In genomic region chr7:118206396-118206795, GRCm38 (mm10) we compare ENCODE assay signal across 13 mouse cellular contexts.
"Had no signal": no experiment of that assay in that cellular context is flagged by ENCODE, and none has a peak within 500 bp of the region (broad histone marks: within the 10 kb centered on the region; RNA-seq: fewer than 3 reads in every experiment).

No protein-coding gene starts in this region.

- DNase-seq: kidney, adult 9 months; kidney, postnatal 36 days; layer of hippocampus, adult 9-11 months; layer of hippocampus, postnatal 36 days; liver, embryonic 13.5 days; lung, adult 18-20 months; right cerebral cortex, postnatal 14 days; thymus, postnatal 4 days had no signal

- H3K27me3 ChIP-seq: limb, embryonic 15.5 days; liver, embryonic 13.5 days; megakaryocyte, embryonic 14.5 days had no signal

- H3K9ac ChIP-seq: limb, embryonic 15.5 days; liver, embryonic 13.5 days had no signal

- ATAC-seq: midbrain, embryonic 16.5 days had no signal

- H3K9me3 ChIP-seq: limb, embryonic 15.5 days; liver, embryonic 13.5 days; megakaryocyte, embryonic 14.5 days had no signal

- H3K27ac ChIP-seq: kidney, postnatal 0 days; limb, embryonic 15.5 days; liver, embryonic 13.5 days had no signal

- H3K4me1 ChIP-seq: limb, embryonic 15.5 days; liver, embryonic 13.5 days had no signal

- H3K4me2 ChIP-seq: limb, embryonic 15.5 days; liver, embryonic 13.5 days; midbrain, embryonic 11.5 days had no signal

- H3K4me3 ChIP-seq: limb, embryonic 15.5 days; liver, embryonic 13.5 days; megakaryocyte, embryonic 14.5 days had no signal
